8 mouse cellular contexts compared by ENCODE assay signal in genomic region chr6:128799896-128800270, GRCm38 (mm10). TPM values are rescaled to one million over a fixed set of nuclear protein-coding genes. Genes with fewer than 3 reads are reported as not detected.
DNase-seq lines count a peak whose midpoint lies in the region; ATAC-seq and TF ChIP-seq lines count a peak whose summit lies in the region.

No protein-coding gene starts in this region.

- peak overlapping the region; percentile 40; the same call in 1 of the 2 replicates for H3K9ac ChIP-seq in kidney, embryonic 14.5 days (ENCODE audit: low read depth, low read length)
- peak overlapping the region; percentile 61 for H3K9ac ChIP-seq in hindbrain, embryonic 14.5 days
- peak overlapping the region; percentile 64 for H3K9ac ChIP-seq in midbrain, postnatal 0 days (replicated peaks; ENCODE audit: low read length, poor library complexity, severe bottlenecking)

- peak; percentile 32; the same call in 1 of the 2 replicates for TF ChIP-seq CTCF in midbrain, postnatal 0 days (IDR thresholded peaks at IDR 0.05)

- no peaks in the 10 kb centered on the region for H3K27me3 ChIP-seq in kidney, embryonic 14.5 days (ENCODE audit: control insufficient read depth, insufficient read depth, low read length)
- no peaks in the 10 kb centered on the region for H3K27me3 ChIP-seq in hindbrain, embryonic 14.5 days (ENCODE audit: control insufficient read depth, insufficient read depth, low read length)
- H3K27me3 ChIP-seq in midbrain, postnatal 0 days (ENCODE audit: insufficient read depth, low read length): no peaks in the 10 kb centered on the region

- WGBS in kidney, embryonic 14.5 days: 25% methylated on average over 7 of the region's 7 CpGs
- WGBS in hindbrain, embryonic 14.5 days: 19% methylated on average over 7 of the region's 7 CpGs
- WGBS in midbrain, postnatal 0 days: 9% methylated on average over 7 of the region's 7 CpGs

- no peak overlapping the region for H3K27ac ChIP-seq in kidney, embryonic 14.5 days (ENCODE audit: low read depth, low read length)
- H3K27ac ChIP-seq in hindbrain, embryonic 14.5 days: peak overlapping the region; percentile 91
- peak overlapping the region; percentile 89 for H3K27ac ChIP-seq in midbrain, postnatal 0 days (ENCODE audit: low read depth, low read length)

- H3K9me3 ChIP-seq in kidney, embryonic 14.5 days (ENCODE audit: control insufficient read depth, low read length): no peaks in the 10 kb centered on the region
- H3K9me3 ChIP-seq in hindbrain, embryonic 14.5 days (ENCODE audit: control insufficient read depth, low read length): no peaks in the 10 kb centered on the region
- H3K9me3 ChIP-seq in midbrain, postnatal 0 days (ENCODE audit: low read length): no peaks in the 10 kb centered on the region

- no peak for DNase-seq in kidney, postnatal 36 days
- DNase-seq in R1 (ENCODE audit: low read depth, low spot score): peak; percentile 50
- peak; percentile 58 for DNase-seq in hindbrain, embryonic 14.5 days (ENCODE audit: low spot score)
- DNase-seq in midbrain, postnatal 0 days (ENCODE audit: low spot score): peak; percentile 10
- DNase-seq in kidney, postnatal 25 days: no peak
- no peak for DNase-seq in urinary bladder, postnatal 4 days (ENCODE audit: low spot score in 2 of 2)
- no peak for DNase-seq in spleen, adult 18-20 months

- no peaks in the 10 kb centered on the region for H3K36me3 ChIP-seq in kidney, embryonic 14.5 days (ENCODE audit: control insufficient read depth, insufficient read depth, low read length)
- H3K36me3 ChIP-seq in hindbrain, embryonic 14.5 days (replicated peaks; ENCODE audit: control insufficient read depth, insufficient read depth): no peaks in the 10 kb centered on the region
- no peaks in the 10 kb centered on the region for H3K36me3 ChIP-seq in midbrain, postnatal 0 days (ENCODE audit: insufficient read depth, low read length)

- ATAC-seq in kidney, embryonic 14.5 days (ENCODE audit: low FRiP score, low TSS enrichment): no peak
- ATAC-seq in hindbrain, embryonic 14.5 days (ENCODE audit: low FRiP score): no peak
- ATAC-seq in midbrain, postnatal 0 days (ENCODE audit: low FRiP score): no peak

- peaks cover 6% of the 10 kb centered on the region; the same call in 1 of the 2 replicates for H3K4me1 ChIP-seq in kidney, embryonic 14.5 days (ENCODE audit: control insufficient read depth, insufficient read depth, low read length)
- H3K4me1 ChIP-seq in hindbrain, embryonic 14.5 days (replicated peaks; ENCODE audit: control insufficient read depth, insufficient read depth, low read length): peaks cover 9% of the 10 kb centered on the region; the same call in 1 of the 2 replicates
- 0 out of 2 replicates have a peak, but pooled peaks cover 2% of the 10 kb centered on the region for H3K4me1 ChIP-seq in midbrain, postnatal 0 days (ENCODE audit: insufficient read depth, low read length)

- H3K4me2 ChIP-seq in kidney, embryonic 14.5 days (replicated peaks; ENCODE audit: low read depth, low read length): peak overlapping the region; percentile 41
- H3K4me2 ChIP-seq in hindbrain, embryonic 14.5 days (replicated peaks): peak overlapping the region; percentile 62
- H3K4me2 ChIP-seq in midbrain, postnatal 0 days (ENCODE audit: low read depth, low read length, poor library complexity, severe bottlenecking): peak overlapping the region; percentile 44

- H3K4me3 ChIP-seq in kidney, embryonic 14.5 days (ENCODE audit: low read length): peak overlapping the region; percentile 62
- peak overlapping the region; percentile 60 for H3K4me3 ChIP-seq in hindbrain, embryonic 14.5 days (replicated peaks; ENCODE audit: low read length)
- H3K4me3 ChIP-seq in midbrain, postnatal 0 days (ENCODE audit: low read depth, low read length): peak overlapping the region; percentile 52

RNA-seq across cellular contexts. Expression of gene Klrb1c, which starts 10.9 kb away (rescaled TPM):
- 0.61 TPM in 1 of 2 replicates, not detected in the other for polyA plus RNA-seq in kidney, embryonic 14.5 days (2014; fragmentation: Nextera tagmentation; extraction: Ambion mirVana)
- polyA plus RNA-seq in hindbrain, embryonic 14.5 days (2014; fragmentation: Nextera tagmentation; extraction: Ambion mirVana): 0.23 TPM in 1 of 2 replicates, not detected in the other
- 0.09 and 0.77 TPM in 2 replicates for total RNA-seq in midbrain, postnatal 0 days (2014; rRNA removed)
- polyA plus RNA-seq in midbrain, postnatal 0 days (2015; fragmentation: Nextera tagmentation; extraction: Ambion mirVana): 0.09 and 0.25 TPM in 2 replicates

RNA-seq across cellular contexts. Expression of gene Gm44511, which starts 26.2 kb away (rescaled TPM):
- polyA plus RNA-seq in kidney, embryonic 14.5 days (2014; fragmentation: Nextera tagmentation; extraction: Ambion mirVana): not detected in 2 replicates
- polyA plus RNA-seq in hindbrain, embryonic 14.5 days (2014; fragmentation: Nextera tagmentation; extraction: Ambion mirVana): not detected in 2 replicates
- total RNA-seq in midbrain, postnatal 0 days (2014; rRNA removed): not detected in 2 replicates
- not detected in 2 replicates for polyA plus RNA-seq in midbrain, postnatal 0 days (2015; fragmentation: Nextera tagmentation; extraction: Ambion mirVana)

RNA-seq across cellular contexts. Expression of gene Klrb1b, which starts 26.2 kb away (rescaled TPM):
- not detected in 2 replicates for polyA plus RNA-seq in kidney, embryonic 14.5 days (2014; fragmentation: Nextera tagmentation; extraction: Ambion mirVana)
- not detected in 2 replicates for polyA plus RNA-seq in hindbrain, embryonic 14.5 days (2014; fragmentation: Nextera tagmentation; extraction: Ambion mirVana)
- not detected in 2 replicates for total RNA-seq in midbrain, postnatal 0 days (2014; rRNA removed)
- polyA plus RNA-seq in midbrain, postnatal 0 days (2015; fragmentation: Nextera tagmentation; extraction: Ambion mirVana): not detected in 2 replicates

Comparison
In these comparisons a context has a peak if more than half of its experiments do, and no peak if none do; other contexts are left out.
1. DNase-seq: peak in R1 (single experiment), hindbrain, embryonic 14.5 days (single experiment) and midbrain, postnatal 0 days (single experiment); none in kidney, postnatal 36 days (0 of 2), kidney, postnatal 25 days (0 of 2), urinary bladder, postnatal 4 days (0 of 2) and spleen, adult 18-20 months (0 of 2).
2. Peak in every context shown above with its lines, with median percentiles within 50 percentile points of each other: H3K4me2 ChIP-seq, H3K4me3 ChIP-seq and H3K9ac ChIP-seq.